Mouse (Mus musculus): ENCODE data around the gene 4930558K02Rik.

4930558K02Rik gene

GRCm38 (mm10) chr1:161979536-161979935, at the start of gene 4930558K02Rik:
TSS of gene 4930558K02Rik (minus strand) at chr1:161979636.
- no peak for DNase-seq (ENCODE audit: extremely low read depth, low read depth)

GRCm38 (mm10) chr1:162023681-162024270, 44.3 kb upstream of the 4930558K02Rik start:
- DNase-seq (ENCODE audit: extremely low read depth, low read depth): no peak

GRCm38 (mm10) chr1:162020766-162021165, 41.3 kb upstream of the 4930558K02Rik start:
- no peak for DNase-seq (ENCODE audit: extremely low read depth, low read depth)

GRCm38 (mm10) chr1:162020303-162020731, 40.9 kb upstream of the 4930558K02Rik start:
- no peak for DNase-seq (ENCODE audit: extremely low read depth, low read depth)

- DNase-seq (ENCODE audit: extremely low read depth, low read depth): no peak
Observed at GRCm38 (mm10) chr1:162018601-162018977, 39.2 kb upstream of the 4930558K02Rik start.

- no peak for DNase-seq (ENCODE audit: extremely low read depth, low read depth)
Observed at GRCm38 (mm10) chr1:162017975-162018600, 38.7 kb upstream of the 4930558K02Rik start.

- DNase-seq (ENCODE audit: extremely low read depth, low read depth): no peak
Observed at GRCm38 (mm10) chr1:162016982-162017381, 37.5 kb upstream of the 4930558K02Rik start.

- DNase-seq (ENCODE audit: extremely low read depth, low read depth): no peak
Observed at GRCm38 (mm10) chr1:162015247-162015862, 35.9 kb upstream of the 4930558K02Rik start.

GRCm38 (mm10) chr1:162013561-162013960, 34.1 kb upstream of the 4930558K02Rik start:
- DNase-seq (ENCODE audit: extremely low read depth, low read depth): no peak

GRCm38 (mm10) chr1:162011523-162012245, 32.2 kb upstream of the 4930558K02Rik start:
- DNase-seq (ENCODE audit: extremely low read depth, low read depth): no peak

GRCm38 (mm10) chr1:162009086-162009485, 29.6 kb upstream of the 4930558K02Rik start:
- DNase-seq (ENCODE audit: extremely low read depth, low read depth): no peak

- DNase-seq (ENCODE audit: extremely low read depth, low read depth): no peak
Observed at GRCm38 (mm10) chr1:162008631-162009067, 29.2 kb upstream of the 4930558K02Rik start.

- no peak for DNase-seq (ENCODE audit: extremely low read depth, low read depth)
Observed at GRCm38 (mm10) chr1:162008208-162008607, 28.8 kb upstream of the 4930558K02Rik start.

GRCm38 (mm10) chr1:162006109-162006508, 26.7 kb upstream of the 4930558K02Rik start:
- no peak for DNase-seq (ENCODE audit: extremely low read depth, low read depth)

- no peak for DNase-seq (ENCODE audit: extremely low read depth, low read depth)
Observed at GRCm38 (mm10) chr1:162004821-162005770, 25.7 kb upstream of the 4930558K02Rik start.

GRCm38 (mm10) chr1:162004518-162004780, 25.0 kb upstream of the 4930558K02Rik start:
- DNase-seq (ENCODE audit: extremely low read depth, low read depth): no peak

GRCm38 (mm10) chr1:162003729-162004517, 24.5 kb upstream of the 4930558K02Rik start:
- no peak for DNase-seq (ENCODE audit: extremely low read depth, low read depth)

- DNase-seq (ENCODE audit: extremely low read depth, low read depth): no peak
Observed at GRCm38 (mm10) chr1:162001328-162001727, 21.9 kb upstream of the 4930558K02Rik start.

- peak; percentile 36 for DNase-seq (ENCODE audit: extremely low read depth, low read depth)
Observed at GRCm38 (mm10) chr1:161999882-162000371, 20.5 kb upstream of the 4930558K02Rik start.

- no peak for DNase-seq (ENCODE audit: extremely low read depth, low read depth)
Observed at GRCm38 (mm10) chr1:161999338-161999737, 19.9 kb upstream of the 4930558K02Rik start.

All from MEL-GATA-1-ER (cell line).